Mouse (Mus musculus): ENCODE measurements around the gene Slc25a25.

Gene Slc25a25

DNA sequence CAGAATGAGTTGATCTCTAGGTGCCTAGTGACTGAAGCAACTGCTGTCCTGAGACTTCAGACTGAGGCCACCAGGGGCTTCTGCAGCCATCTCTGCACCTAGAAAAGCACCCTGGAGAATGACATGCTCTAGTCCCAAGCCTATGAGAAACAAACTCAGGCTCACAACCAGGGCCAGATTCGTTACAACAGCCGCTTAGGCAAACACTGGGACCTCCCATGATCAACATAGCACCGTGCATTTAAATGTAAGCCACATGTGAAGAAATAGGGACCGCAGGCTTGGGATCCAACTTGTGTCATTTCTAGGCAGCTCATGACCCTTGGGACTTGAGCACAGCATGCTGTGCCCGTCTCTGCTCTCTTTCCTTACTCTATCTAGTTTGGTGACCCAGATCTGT is 23.5 kb downstream of the Slc25a25 start:
- no peak for DNase-seq

DNA sequence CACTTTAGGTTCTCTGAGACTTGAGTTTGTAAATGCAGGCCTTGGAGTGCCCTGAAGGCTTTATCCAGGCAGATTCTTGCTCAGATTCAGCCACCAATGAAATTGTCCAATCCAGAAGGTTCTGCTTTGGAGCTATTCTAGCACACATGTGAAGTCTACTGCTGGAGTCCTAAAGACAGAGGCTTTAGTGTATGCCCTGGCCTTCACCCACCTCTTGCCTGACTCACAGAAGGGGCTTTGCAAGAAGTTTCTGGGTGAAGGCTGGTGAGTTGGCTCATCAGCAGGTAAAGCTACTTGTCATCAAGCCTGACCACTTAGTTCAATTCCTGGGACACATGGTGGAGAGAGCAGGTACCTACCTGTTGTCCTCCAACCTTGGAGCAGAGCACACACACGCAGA is 25.1 kb downstream of the Slc25a25 start:
- DNase-seq, result no peak

DNA sequence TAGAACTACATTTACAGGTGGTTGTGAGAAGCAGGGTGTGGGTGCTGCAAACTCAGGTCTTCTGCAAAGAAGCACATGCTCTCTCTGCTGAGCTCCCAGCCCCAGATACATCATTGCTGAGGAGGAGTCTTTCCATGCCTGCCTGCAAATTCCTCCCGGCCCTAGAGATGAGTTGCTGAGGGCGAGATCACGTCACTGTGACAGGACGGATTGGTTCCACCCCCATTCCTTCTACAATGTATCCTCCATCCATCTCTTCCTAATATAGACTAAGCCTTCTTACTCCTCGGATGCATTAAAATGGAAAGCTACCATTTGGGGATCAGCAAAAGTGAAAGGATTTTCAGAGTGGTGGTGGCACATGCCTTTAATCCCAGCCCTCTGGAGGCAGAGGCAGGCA is 25.7 kb downstream of the Slc25a25 start:
- no peak for DNase-seq

- no peak for DNase-seq
Measured at GRCm38 (mm10) chr2:32424796-32425195, 26.4 kb downstream of the Slc25a25 start.

DNA sequence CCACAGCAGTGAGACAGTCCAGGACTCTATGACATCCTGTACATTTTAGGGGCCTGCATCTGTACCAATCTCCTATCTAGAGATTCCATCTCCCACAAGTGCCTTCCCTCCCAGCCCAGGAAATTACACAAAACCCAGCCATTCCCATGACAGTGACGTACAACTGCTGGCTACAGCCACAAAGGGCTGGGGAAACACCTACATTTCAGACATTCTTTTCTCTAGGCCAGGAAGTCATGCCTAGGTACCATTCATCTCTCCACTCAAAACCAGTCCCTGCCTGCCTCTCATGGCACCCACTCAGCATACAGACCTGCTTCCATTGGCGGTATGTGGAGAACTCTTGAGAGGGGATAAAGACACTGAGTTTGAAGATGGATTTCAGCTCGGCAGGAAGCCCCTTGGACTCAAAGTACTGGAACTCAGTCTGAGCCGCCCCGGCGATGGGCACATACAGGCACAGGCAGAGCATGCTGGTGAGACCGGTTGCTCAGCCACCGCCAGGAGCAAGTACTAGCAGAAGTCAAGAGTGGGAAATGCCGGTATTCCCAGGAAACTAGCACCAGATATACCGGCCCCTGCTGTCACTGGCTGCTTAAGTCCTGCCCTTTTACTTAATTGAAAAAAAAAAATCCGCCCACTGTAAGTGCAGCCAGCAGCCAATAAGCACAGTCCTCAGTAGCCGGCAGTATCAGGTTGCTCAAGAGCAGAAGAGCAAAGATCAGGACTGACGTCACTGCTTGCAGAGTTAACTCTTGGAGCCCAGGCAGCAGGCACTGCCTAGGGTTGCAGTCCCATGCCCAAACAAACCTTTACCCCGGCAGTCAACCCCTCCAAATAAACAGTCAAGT is 27.5 kb downstream of the Slc25a25 start:
- no peak for DNase-seq

DNA sequence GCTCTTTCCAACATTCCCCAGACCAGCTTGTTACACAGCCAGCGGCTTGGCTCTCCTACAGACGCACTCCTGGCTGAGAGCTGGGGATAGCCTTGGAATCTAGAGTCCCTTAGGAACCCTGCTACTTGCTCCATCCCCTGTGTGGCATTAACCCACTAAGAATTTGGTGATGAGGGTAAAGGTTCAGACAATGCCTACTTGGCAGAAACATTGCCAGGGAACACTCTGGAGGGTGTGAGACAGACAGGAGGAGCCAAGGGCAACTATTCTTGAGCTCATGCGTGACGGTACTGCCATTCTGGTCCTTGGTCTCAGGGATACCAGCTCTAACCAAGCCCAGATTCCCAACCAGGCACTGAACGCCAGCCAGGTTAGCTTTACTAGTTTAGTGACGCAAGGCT is 29.4 kb downstream of the Slc25a25 start:
- DNase-seq, result no peak

DNA sequence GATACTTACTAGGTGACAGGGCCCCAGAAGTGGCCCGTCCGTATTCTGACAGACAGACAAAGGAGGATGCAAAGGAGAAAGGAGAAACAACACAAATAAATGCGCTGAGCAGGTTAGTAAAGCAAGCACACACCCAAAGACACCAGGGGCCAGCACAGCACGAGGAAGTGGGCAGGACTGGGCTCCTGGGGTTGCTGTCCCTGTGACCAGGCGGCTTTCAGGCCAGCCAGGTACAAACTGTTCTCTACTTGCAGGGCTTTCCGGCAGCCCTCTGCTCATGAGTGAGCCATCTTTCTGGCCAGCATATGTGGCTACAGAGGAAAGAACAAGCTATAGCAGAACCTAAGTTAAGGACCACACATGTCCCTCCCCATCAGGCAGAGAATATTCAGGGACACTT is 30.6 kb downstream of the Slc25a25 start:
- no peak for DNase-seq

- no peak for DNase-seq
Measured at GRCm38 (mm10) chr2:32420066-32420608, 31.1 kb downstream of the Slc25a25 start.

DNA sequence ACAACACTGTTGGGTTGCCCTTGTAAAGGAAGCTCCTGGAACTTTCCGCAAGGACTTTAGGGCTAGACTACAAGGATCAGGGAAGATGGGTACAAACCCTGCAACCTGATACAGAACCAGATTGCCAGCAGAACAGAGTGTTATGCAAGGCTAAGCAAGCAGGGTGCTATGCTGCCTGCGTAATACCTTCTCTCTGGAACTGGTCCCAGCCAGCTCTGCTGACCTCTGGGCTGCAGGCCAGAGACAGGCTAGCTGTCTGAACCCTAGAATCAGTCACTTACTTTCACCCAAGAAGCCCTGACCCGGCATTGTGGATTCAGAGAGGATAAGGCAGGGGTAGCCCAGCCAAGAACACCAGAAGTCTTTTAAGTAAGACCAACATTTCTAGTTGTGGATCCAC is 31.9 kb downstream of the Slc25a25 start:
- no peak for DNase-seq

DNA sequence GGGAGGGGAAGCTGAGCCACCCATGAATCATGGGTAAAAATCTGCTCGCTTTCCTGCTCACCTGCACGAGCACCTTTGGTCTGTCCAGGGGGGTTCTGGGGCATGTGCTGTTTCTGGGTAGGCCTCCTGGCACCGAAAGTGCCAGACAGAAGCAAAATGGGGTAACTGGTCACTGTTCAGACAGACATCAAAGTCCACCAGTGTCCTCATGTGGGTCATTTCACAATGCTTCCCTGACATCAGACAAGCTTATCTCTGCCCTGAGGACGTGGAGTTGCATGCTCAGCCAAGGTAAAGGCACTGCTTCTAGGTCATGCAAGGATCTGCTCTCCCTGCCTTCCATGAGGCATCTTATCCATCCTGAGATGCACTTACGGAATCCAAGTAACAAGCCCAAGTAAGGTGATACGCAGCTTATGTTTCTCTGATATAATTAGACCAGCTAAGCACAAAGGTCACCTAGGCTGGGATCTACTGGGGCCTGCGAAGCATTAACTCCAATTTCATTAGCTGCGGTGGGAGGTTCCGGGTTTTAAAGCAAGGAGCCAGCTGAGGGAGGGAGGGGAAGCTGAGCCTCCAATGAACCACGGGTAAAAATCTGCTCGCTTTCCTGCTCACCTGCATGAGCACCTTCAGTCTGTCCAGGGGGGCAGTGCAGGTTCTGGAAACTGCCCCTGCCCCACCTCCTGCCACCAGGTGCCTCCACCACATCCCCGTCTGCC is 32.7 kb downstream of the Slc25a25 start:
- DNase-seq, result no peak

- no peak for DNase-seq
Measured at GRCm38 (mm10) chr2:32417486-32417885, 33.8 kb downstream of the Slc25a25 start.

GRCm38 (mm10) chr2:32416556-32416955 is 34.7 kb downstream of the Slc25a25 start:
- no peak for DNase-seq

DNA sequence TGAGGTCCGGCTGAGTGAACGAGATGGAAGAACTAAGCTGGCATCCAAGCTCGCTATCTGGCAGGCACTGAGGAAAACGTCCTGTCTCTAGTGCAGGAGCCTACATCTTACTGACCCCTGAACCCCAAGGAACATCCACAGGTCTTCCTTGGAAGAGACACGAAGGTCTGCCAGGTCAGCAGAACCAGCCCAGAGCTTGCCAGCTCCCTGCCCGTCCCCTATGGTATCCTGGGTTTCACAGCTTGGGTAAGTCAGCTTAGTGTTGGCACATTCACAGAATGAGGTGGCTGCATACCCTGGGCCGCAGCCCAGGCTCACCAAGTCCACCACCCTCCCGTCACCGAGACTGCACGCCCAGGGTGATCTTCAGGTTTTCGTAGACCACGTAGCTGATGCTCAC is 35.4 kb downstream of the Slc25a25 start:
- no peak for DNase-seq

DNA sequence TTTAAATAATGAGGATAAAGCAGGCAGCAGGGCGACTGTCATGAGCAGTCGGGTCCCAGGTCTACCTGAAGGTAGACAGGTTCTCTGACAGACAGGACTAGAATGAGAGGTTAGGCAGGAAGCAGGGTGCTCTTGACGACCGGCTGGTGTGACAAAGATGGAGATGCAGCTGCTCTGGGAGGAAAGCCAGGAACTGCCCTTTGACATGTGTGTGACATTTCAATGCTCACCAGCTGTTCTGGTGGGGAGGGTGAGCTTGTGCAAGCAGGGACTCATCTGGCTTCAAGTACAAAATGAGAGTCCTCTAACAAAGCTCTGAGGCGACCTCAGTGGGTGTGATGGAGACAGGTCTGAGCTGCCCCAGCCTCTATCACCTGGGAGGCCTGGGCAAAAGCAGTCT is 37.3 kb downstream of the Slc25a25 start:
- no peak for DNase-seq

DNA sequence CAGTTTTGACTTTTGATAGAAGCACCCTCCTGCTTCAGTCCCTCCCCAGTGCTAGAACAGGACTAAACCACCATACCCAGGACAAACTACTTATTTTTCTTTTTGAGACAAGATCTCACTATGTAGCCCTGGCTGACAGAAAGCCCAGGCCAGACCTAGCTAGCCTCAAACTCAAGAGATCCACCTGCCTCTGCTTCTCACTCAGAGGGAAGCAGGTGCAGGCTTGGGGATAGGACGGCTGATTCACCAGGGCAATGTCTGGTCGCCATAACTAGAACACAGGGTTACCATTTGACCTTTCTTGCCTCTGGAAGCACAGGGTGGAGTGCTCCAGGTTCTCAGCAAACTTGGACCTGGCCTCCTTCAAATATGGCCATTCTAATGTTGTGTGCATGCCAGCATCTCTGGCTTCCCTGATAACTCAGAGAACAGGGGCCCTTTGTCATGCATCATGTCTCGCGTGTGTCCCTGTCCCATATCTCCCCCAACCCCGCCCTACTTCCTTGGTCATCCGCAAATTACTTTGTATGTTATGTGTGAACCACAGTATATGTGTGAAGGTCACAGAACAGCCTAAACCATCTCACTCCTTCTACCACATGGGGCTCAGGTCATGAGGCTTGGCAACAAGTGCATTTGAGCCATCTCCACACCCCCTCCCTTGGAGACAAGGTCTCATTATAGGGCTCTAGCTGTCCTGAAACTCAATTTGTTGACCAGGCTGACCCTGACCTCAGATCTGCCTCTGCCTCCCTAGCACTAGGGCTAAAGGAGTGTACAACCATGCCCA is 38.3 kb downstream of the Slc25a25 start:
- no peak for DNase-seq

- DNase-seq, result no peak
Measured at GRCm38 (mm10) chr2:32411407-32411806, 39.8 kb downstream of the Slc25a25 start.

GRCm38 (mm10) chr2:32408429-32409424 is 42.5 kb downstream of the Slc25a25 start:
- no peak for DNase-seq

GRCm38 (mm10) chr2:32407144-32407824 is 44.0 kb downstream of the Slc25a25 start:
- DNase-seq, result no peak

DNA sequence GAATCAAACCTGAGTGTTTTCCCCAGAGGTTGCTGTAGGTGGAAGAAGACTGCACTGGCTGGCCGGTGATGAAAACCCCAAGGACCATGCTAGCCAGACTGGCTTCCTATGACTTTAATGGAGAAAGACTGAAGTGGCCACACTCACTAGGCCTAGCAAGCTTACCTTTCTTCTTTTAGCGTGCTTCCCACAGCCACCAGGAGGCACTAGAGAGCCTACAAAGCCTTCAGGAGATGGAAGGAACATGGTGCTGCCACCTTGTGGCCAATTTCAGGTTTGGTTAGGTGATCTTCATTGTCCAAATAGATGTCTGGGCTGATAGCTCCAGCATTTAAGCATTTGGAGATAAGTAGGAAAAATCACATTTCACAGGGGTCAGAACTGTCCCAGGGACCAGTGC is 46.6 kb downstream of the Slc25a25 start:
- DNase-seq, result peak; percentile 98

DNA sequence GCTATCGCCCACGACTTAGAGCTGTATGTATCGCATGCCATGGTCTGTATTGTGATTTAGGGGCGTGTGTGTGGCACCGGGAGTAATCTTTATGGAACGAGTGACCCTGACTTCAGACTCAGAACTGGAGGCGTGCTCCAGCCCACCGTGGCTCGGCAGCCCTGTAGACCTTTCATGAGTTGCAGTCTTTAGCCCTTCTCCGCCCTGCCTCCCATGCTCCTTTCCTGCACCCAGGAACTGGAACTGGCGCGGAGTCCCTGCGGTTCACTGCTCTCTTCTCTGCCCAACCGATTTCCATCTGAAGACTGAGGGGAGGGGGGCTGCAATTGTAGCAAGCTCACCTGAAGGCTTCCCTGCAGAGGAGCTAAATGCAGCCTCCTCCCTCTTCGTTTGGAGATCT is 54.5 kb downstream of the Slc25a25 start:
- no peak for DNase-seq

GRCm38 (mm10) chr2:32395946-32396621 is 55.2 kb downstream of the Slc25a25 start:
- DNase-seq, result peak; percentile 87

Data from right cerebral cortex, postnatal 14 days (tissue).